10 mouse cellular contexts compared by ENCODE assay signal in the genomic region with DNA sequence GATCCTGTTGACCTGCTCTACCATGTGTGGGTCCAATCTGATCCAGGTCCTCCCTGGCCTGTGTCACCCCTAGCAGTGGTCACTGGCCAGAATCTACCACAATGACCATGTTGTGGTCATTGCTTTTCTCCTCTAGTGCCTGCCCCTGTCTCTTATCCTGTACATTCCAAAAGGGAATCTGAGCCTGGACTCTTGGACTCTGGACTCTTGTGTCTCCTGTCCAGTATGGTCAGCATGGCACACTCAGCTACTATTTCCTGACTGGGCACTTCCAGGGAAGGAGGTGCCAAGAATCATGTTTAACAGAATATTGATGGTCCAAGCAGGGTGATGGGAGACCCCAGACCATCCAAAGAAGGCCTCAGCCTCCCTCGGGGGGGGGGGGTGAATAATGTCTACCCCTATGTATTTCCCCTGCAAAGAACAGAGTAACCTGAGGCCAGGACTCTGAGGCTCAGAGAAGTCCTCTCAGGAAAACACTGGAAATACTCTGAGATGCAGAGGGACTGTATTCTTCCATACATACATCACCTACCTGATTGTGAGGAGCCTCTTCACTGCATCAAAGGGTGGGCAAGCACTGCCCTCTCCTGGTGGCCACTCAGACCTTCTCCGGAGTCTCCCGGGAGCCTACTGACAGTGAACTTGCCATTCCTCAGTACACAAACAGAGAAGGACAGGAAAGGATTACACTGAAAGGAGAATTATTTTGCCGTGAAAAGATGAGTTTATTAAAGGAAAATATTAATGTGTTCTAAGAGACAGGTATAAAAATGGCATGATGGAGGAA. TPM values are rescaled to one million over a fixed set of nuclear protein-coding genes. Genes with fewer than 3 reads are reported as not detected.
DNase-seq lines count a peak whose midpoint lies in the region; ATAC-seq and TF ChIP-seq lines count a peak whose summit lies in the region.
"Had no signal": no experiment of that assay in that cellular context is flagged by ENCODE, and none has a peak within 500 bp of the region (broad histone marks: within the 10 kb centered on the region; RNA-seq: fewer than 3 reads in every experiment).

No protein-coding gene starts in this region.

- H3K27ac ChIP-seq in liver, embryonic 12.5 days, result no peak overlapping the region
- no peak overlapping the region for H3K27ac ChIP-seq in embryonic fibroblast, embryonic 13.5 days (ENCODE audit: insufficient read depth, low read length)

- 43% methylated on average over 4 of the region's 4 CpGs for WGBS in liver, embryonic 12.5 days (ENCODE audit: insufficient replicate concordance)

- intact Hi-C loops in gastrocnemius, postnatal 36 days (cut with DNase I), result no loop called here

- DNase-seq in cerebellum, postnatal 36 days, result peak; percentile 5 to 12
- no peak for DNase-seq in cerebellum, adult 8-10 months
- DNase-seq in liver, result peak; percentile 18
- DNase-seq in retina, postnatal 1 day, result peak; percentile 38
- no peak for DNase-seq in gastrocnemius, postnatal 36 days

- ATAC-seq in liver, embryonic 12.5 days, result no peak
- ATAC-seq in CD4-positive, CD25-positive, alpha-beta regulatory T cell, adult 4 months, result no peak

- no peak overlapping the region for H3K9ac ChIP-seq in liver, embryonic 12.5 days

- H3K4me2 ChIP-seq in liver, embryonic 12.5 days, result no peak overlapping the region

- no peak overlapping the region for H3K4me3 ChIP-seq in liver, embryonic 12.5 days
- no peak overlapping the region for H3K4me3 ChIP-seq in embryonic fibroblast, embryonic 13.5 days (ENCODE audit: insufficient read depth, low read length)

- no peaks in the 10 kb centered on the region; the same call in 1 of the 2 replicates for H3K27me3 ChIP-seq in liver, embryonic 12.5 days (replicated peaks)

- peak; percentile 37; the same call in 1 of the 2 replicates for TF ChIP-seq CTCF in embryonic fibroblast, embryonic 13.5 days (IDR thresholded peaks at IDR 0.05; ENCODE audit: borderline replicate concordance, insufficient read depth, low read length)

- H3K4me1 ChIP-seq in liver, embryonic 12.5 days, result no peaks in the 10 kb centered on the region
- H3K4me1 ChIP-seq in embryonic fibroblast, embryonic 13.5 days (ENCODE audit: control insufficient read depth, insufficient read depth, low read length), result no peaks in the 10 kb centered on the region

- no peaks in the 10 kb centered on the region for H3K36me3 ChIP-seq in liver, embryonic 12.5 days

- H3K9me3 ChIP-seq in liver, embryonic 12.5 days (replicated peaks), result no peaks in the 10 kb centered on the region

- TF ChIP-seq POLR2A in embryonic fibroblast, embryonic 13.5 days (IDR thresholded peaks at IDR 0.05; ENCODE audit: low read depth, low read length), result no peak

RNA-seq across cellular contexts. Expression of a gene that starts 1.4 kb away (rescaled TPM):
- not detected in 2 replicates for polyA plus RNA-seq in liver, embryonic 12.5 days (2016; fragmentation: Nextera tagmentation; extraction: Ambion mirVana)
- not detected in 2 replicates for polyA plus RNA-seq in embryonic fibroblast, embryonic 13.5 days (2011; ENCODE audit: insufficient read length, low read depth, missing spikeins)
- not detected for polyA plus RNA-seq in CD4-positive, CD25-positive, alpha-beta regulatory T cell, adult 4 months (2017; shearing (Covaris generic))
- total RNA-seq in gastrocnemius, postnatal 36 days (2021), result not detected
- polyA plus RNA-seq: gonadal fat pad, adult 2 months; limb, embryonic 11.5 days had no signal

RNA-seq across cellular contexts. Expression of a gene that starts 10.0 kb away (rescaled TPM):
- not detected in 2 replicates for polyA plus RNA-seq in liver, embryonic 12.5 days (2016; fragmentation: Nextera tagmentation; extraction: Ambion mirVana)
- not detected in 2 replicates for polyA plus RNA-seq in embryonic fibroblast, embryonic 13.5 days (2011; ENCODE audit: insufficient read length, low read depth, missing spikeins)
- not detected for polyA plus RNA-seq in CD4-positive, CD25-positive, alpha-beta regulatory T cell, adult 4 months (2017; shearing (Covaris generic))
- not detected for total RNA-seq in gastrocnemius, postnatal 36 days (2021)
- polyA plus RNA-seq: gonadal fat pad, adult 2 months; limb, embryonic 11.5 days had no signal

RNA-seq across cellular contexts. Expression of a gene that starts 13.9 kb away (rescaled TPM):
- not detected in 2 replicates for polyA plus RNA-seq in liver, embryonic 12.5 days (2016; fragmentation: Nextera tagmentation; extraction: Ambion mirVana)
- not detected in 2 replicates for polyA plus RNA-seq in embryonic fibroblast, embryonic 13.5 days (2011; ENCODE audit: insufficient read length, low read depth, missing spikeins)
- not detected for polyA plus RNA-seq in CD4-positive, CD25-positive, alpha-beta regulatory T cell, adult 4 months (2017; shearing (Covaris generic))
- total RNA-seq in gastrocnemius, postnatal 36 days (2021), result not detected
- polyA plus RNA-seq: gonadal fat pad, adult 2 months; limb, embryonic 11.5 days had no signal

RNA-seq across cellular contexts. Expression of a gene that starts 22.5 kb away (rescaled TPM):
- not detected in 2 replicates for polyA plus RNA-seq in liver, embryonic 12.5 days (2016; fragmentation: Nextera tagmentation; extraction: Ambion mirVana)
- polyA plus RNA-seq in embryonic fibroblast, embryonic 13.5 days (2011; ENCODE audit: insufficient read length, low read depth, missing spikeins), result not detected in 2 replicates
- not detected for polyA plus RNA-seq in CD4-positive, CD25-positive, alpha-beta regulatory T cell, adult 4 months (2017; shearing (Covaris generic))
- not detected for total RNA-seq in gastrocnemius, postnatal 36 days (2021)
- polyA plus RNA-seq: gonadal fat pad, adult 2 months; limb, embryonic 11.5 days had no signal

RNA-seq across cellular contexts. Expression of a gene that starts 31.1 kb away (rescaled TPM):
- not detected in 2 replicates for polyA plus RNA-seq in liver, embryonic 12.5 days (2016; fragmentation: Nextera tagmentation; extraction: Ambion mirVana)
- polyA plus RNA-seq in embryonic fibroblast, embryonic 13.5 days (2011; ENCODE audit: insufficient read length, low read depth, missing spikeins), result not detected in 2 replicates
- polyA plus RNA-seq in CD4-positive, CD25-positive, alpha-beta regulatory T cell, adult 4 months (2017; shearing (Covaris generic)), result not detected
- not detected for total RNA-seq in gastrocnemius, postnatal 36 days (2021)
- polyA plus RNA-seq: gonadal fat pad, adult 2 months; limb, embryonic 11.5 days had no signal

Comparison
In these comparisons a context has a peak if more than half of its experiments do, and no peak if none do; other contexts are left out.
1. DNase-seq: peak in cerebellum, postnatal 36 days (2 of 2), liver (single experiment) and retina, postnatal 1 day (single experiment); none in cerebellum, adult 8-10 months (single experiment) and gastrocnemius, postnatal 36 days (0 of 2).